Mouse (Mus musculus) hindbrain, embryonic 11.5 days (tissue): Measurements from ENCODE around the gene Wnk4. TPM values are rescaled to one million over a fixed set of nuclear protein-coding genes. Genes with fewer than 3 reads are reported as not detected.
A peak's percentile ranks its signal among the peaks of the same experiment; 100 is the strongest.

Experiments used
- ATAC-seq: fragments of 200-750 bp; cut with Nextera tagmentation; 2 replicates; pipeline ENCODE4 v1.8.0; 2017; ENCODE audit warnings: mild to moderate bottlenecking, moderate TSS enrichment, moderate library complexity; ENCODE audit not compliant: low FRiP score
- DNase-seq: peaks from one replicate; pipeline ENCODE4 v3.0.0-alpha.2; 2015; ENCODE audit warnings: low spot score
- H3K27ac ChIP-seq: fragments of 300-500 bp; sonication (generic); 2 replicates; pipeline ENCODE4 v1.5.1; 2014; ENCODE audit warnings: mild to moderate bottlenecking, low read depth, low read length
- H3K27me3 ChIP-seq: fragments of 300-500 bp; sonication (generic); 2 replicates; pipeline ENCODE4 v1.6.1; 2014; ENCODE audit warnings: mild to moderate bottlenecking, low read length, moderate library complexity, mixed read lengths; ENCODE audit not compliant: control insufficient read depth, insufficient read depth
- H3K36me3 ChIP-seq: fragments of 300-500 bp; sonication (generic); 2 replicates; pipeline ENCODE4 v1.6.1; 2014; ENCODE audit warnings: mild to moderate bottlenecking, low read length, moderate library complexity, mixed read lengths; ENCODE audit not compliant: control insufficient read depth, insufficient read depth
- H3K4me1 ChIP-seq: fragments of 300-500 bp; sonication (generic); replicated peaks from 2 replicates; pipeline ENCODE4 v1.6.1; 2014; ENCODE audit warnings: low read length, mixed read lengths; ENCODE audit not compliant: control insufficient read depth, insufficient read depth
- H3K4me2 ChIP-seq: fragments of 300-500 bp; sonication (generic); replicated peaks from 2 replicates; pipeline ENCODE4 v1.6.1; 2014; ENCODE audit warnings: mild to moderate bottlenecking, low read depth, low read length
- H3K4me3 ChIP-seq: fragments of 300-500 bp; sonication (generic); 2 replicates; pipeline ENCODE4 v1.5.1; 2014; ENCODE audit warnings: low read depth, low read length
- H3K9ac ChIP-seq: fragments of 300-500 bp; sonication (generic); 2 replicates; pipeline ENCODE4 v1.6.1; 2014; ENCODE audit warnings: low read depth, low read length
- H3K9me3 ChIP-seq: fragments of 300-500 bp; sonication (generic); 2 replicates; pipeline ENCODE4 v1.6.1; 2016; ENCODE audit warnings: low read length; ENCODE audit not compliant: control insufficient read depth
- WGBS: fragments of 180-500 bp; shearing (Covaris S2); extraction: QIAGEN DNeasy Blood & Tissue Kit; methylation state at CpG from one replicate; pipeline ENCODE4 v1.1.7; 2014; 5-methylcytosine and 5-hydroxymethylcytosine counted together
- polyA plus RNA-seq: library from polyadenylated mRNA; unstranded; fragments of >200 nt; fragmentation: Nextera tagmentation; extraction: Ambion mirVana; gene quantifications from 2 replicates; pipeline ENCODE4 v1.2.1, GENCODE M21; 2014

Wnk4 gene
- polyA plus RNA-seq, 1 experiment from 2014 or later = 6.0 TPM

DNA sequence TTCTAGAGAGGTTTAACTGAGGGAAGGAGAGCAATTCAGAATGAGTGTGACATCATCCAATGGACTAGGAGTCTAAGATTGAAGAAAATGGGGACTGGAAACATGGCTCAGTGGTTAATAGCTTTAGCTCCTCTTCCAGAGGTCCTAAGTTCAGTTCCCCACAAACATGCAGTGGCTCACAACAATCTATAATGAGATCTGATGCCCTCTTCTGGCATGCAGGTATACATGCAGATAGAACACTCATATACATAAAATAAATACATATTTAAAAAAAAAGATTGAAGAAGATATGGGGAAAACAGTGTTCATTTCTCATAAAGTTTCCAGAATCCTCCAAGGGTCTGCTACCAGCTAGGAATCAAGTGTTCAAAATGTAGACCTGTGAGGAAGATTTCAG is 24.9 kb upstream of the Wnk4 start:
- Histone ChIP-seq H3K4me3 (no peak overlapping the region), H3K27me3 (no peaks in the 10 kb centered on the region), H3K27ac (no peak overlapping the region), H3K4me2 (no peak overlapping the region), H3K36me3 (no peaks in the 10 kb centered on the region), H3K9ac (no peak overlapping the region), H3K9me3 (no peaks in the 10 kb centered on the region), H3K4me1 (0 out of 2 replicates have a peak, but pooled peaks cover 3% of the 10 kb centered on the region)
- no peak for DNase-seq
- ATAC-seq = no peak

DNA sequence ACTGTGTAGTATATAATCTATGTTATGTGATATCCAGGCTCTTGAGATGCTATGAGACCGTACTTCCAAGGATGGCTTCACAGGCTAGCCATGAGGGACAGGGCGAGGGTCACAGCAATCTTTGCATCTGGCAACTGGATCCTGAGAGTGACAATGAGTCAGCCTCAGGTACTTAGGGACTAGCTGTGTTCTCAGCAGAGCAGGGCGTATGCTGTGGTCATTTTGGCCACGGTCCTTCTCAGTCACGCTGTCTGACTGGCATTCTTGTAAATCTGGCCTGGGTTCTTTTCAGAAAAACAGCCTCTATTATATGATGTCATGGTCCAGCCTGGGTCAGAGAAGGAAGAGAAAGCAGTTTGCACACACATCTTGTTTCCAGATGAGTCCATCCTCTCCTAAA is 23.6 kb upstream of the Wnk4 start:
- H3K27me3 ChIP-seq = no peaks in the 10 kb centered on the region
- H3K9me3 ChIP-seq = no peaks in the 10 kb centered on the region
- no peak overlapping the region for H3K27ac ChIP-seq
- WGBS = 89% methylated on average over 5 of the region's 5 CpGs
- DNase-seq (no peak), ATAC-seq (no peak)
- H3K4me2 ChIP-seq = no peak overlapping the region
- H3K4me1 ChIP-seq = no peaks in the 10 kb centered on the region
- no peaks in the 10 kb centered on the region for H3K36me3 ChIP-seq
- H3K4me3 ChIP-seq = no peak overlapping the region
- H3K9ac ChIP-seq = no peak overlapping the region

- no peaks in the 10 kb centered on the region for H3K27me3 ChIP-seq
- ATAC-seq (no peak), DNase-seq (no peak)
- H3K9ac ChIP-seq = no peak overlapping the region
- no peak overlapping the region for H3K4me2 ChIP-seq
- 56% methylated on average over 5 of the region's 5 CpGs for WGBS
- no peaks in the 10 kb centered on the region for H3K4me1 ChIP-seq
- no peaks in the 10 kb centered on the region for H3K9me3 ChIP-seq
- H3K36me3 ChIP-seq = no peaks in the 10 kb centered on the region
- H3K27ac ChIP-seq = no peak overlapping the region
- H3K4me3 ChIP-seq = no peak overlapping the region
Measured at GRCm38 (mm10) chr11:101238071-101238647, 22.2 kb upstream of the Wnk4 start.

DNA sequence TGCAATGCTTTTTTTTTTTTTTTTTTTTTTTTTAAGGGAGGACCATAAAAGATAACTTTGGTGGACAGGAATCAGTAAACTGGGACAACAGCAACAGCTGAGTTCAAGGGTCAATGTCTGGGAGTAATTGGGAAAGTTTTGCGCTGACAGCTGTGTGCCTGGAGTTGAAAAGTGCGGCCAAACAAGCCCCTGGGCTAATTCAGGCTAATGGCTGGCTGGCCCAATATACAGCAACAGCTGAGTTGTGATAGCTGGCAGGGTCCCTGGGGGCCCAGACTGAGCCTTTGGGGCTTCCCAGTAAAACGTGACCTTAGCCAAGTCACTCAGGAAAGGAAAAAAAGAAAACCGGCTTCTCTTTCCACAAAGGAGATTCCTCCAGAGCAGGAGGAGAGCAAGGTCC is 15.3 kb upstream of the Wnk4 start:
- DNase-seq (no peak), ATAC-seq (no peak)
- Histone ChIP-seq H3K4me1 (no peaks in the 10 kb centered on the region; the same call in none of the 2 replicates), H3K36me3 (no peaks in the 10 kb centered on the region), H3K4me3 (no peak overlapping the region), H3K9ac (no peak overlapping the region), H3K27ac (no peak overlapping the region), H3K27me3 (peaks cover 14% of the 10 kb centered on the region), H3K4me2 (no peak overlapping the region), H3K9me3 (no peaks in the 10 kb centered on the region)
- WGBS = 41% methylated on average over 4 of the region's 4 CpGs

GRCm38 (mm10) chr11:101245855-101246701 is 14.3 kb upstream of the Wnk4 start, which contains the start of gene Ramp2:
Gene Ramp2 (plus strand): TSS chr11:101246028.
- H3K4me2 ChIP-seq = peak within 1 kb of the TSS; percentile 99
- H3K4me3 ChIP-seq = peak within 1 kb of the TSS; percentile 60
- peaks cover 14% of the 10 kb centered on the region for H3K27me3 ChIP-seq
- no peaks in the 10 kb centered on the region for H3K9me3 ChIP-seq
- peak within 1 kb of the TSS; percentile 69 for H3K9ac ChIP-seq
- no peak within 1 kb of the TSS for H3K27ac ChIP-seq
- no peaks in the 10 kb centered on the region; the same call in none of the 2 replicates for H3K4me1 ChIP-seq
- ATAC-seq (peak; percentile 60), DNase-seq (peak; percentile 64)
- H3K36me3 ChIP-seq = no peaks in the 10 kb centered on the region
- under 1% methylated on average over 52 of the region's 63 CpGs for WGBS

GRCm38 (mm10) chr11:101246702-101247012 is 13.7 kb upstream of the Wnk4 start:
- H3K27me3 ChIP-seq = peaks cover 14% of the 10 kb centered on the region
- no peak overlapping the region for H3K27ac ChIP-seq
- no peaks in the 10 kb centered on the region for H3K9me3 ChIP-seq
- peak overlapping the region; percentile 99 for H3K4me2 ChIP-seq
- peak overlapping the region; percentile 60 for H3K4me3 ChIP-seq
- H3K9ac ChIP-seq = peak overlapping the region; percentile 69
- 2% methylated on average over 7 of the region's 7 CpGs for WGBS
- no peaks in the 10 kb centered on the region for H3K36me3 ChIP-seq
- H3K4me1 ChIP-seq = no peaks in the 10 kb centered on the region; the same call in none of the 2 replicates
- no peak for ATAC-seq
- DNase-seq = no peak

DNA sequence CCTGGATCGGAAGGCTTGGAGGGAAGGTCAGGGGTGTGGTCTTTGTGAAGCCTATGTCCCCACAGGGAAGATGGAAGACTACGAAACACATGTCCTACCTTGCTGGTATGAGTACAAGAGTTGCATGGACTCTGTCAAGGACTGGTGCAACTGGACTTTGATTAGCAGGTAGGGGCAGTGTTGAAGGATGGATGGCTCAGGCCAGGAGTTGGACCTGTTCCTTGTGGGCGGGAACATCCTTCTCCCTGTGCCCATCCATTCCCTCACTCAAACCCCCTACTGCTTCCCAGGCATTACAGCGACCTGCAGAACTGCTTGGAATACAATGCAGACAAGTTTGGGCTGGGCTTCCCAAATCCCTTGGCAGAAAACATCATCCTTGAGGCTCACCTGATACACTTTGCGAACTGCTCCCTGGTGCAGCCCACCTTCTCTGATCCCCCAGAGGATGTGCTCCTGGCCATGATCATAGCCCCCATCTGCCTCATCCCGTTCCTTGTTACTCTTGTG is 12.8 kb upstream of the Wnk4 start:
- H3K9ac ChIP-seq = no peak overlapping the region
- no peak overlapping the region for H3K27ac ChIP-seq
- H3K9me3 ChIP-seq = no peaks in the 10 kb centered on the region
- H3K4me1 ChIP-seq = no peaks in the 10 kb centered on the region; the same call in none of the 2 replicates
- no peak overlapping the region for H3K4me3 ChIP-seq
- ATAC-seq = no peak
- H3K36me3 ChIP-seq = no peaks in the 10 kb centered on the region
- peaks cover 14% of the 10 kb centered on the region for H3K27me3 ChIP-seq
- 0 out of 2 replicates have a peak overlapping the region, but pooled peaks have one; percentile 3 for H3K4me2 ChIP-seq
- DNase-seq = no peak
- WGBS = 86% methylated on average over 6 of the region's 6 CpGs

- Histone ChIP-seq H3K4me3 (no peak overlapping the region), H3K9me3 (no peaks in the 10 kb centered on the region), H3K36me3 (no peaks in the 10 kb centered on the region)
Measured at GRCm38 (mm10) chr11:101248258-101248994, 11.9 kb upstream of the Wnk4 start.

More at GRCm38 (mm10) chr11:101248258-101248994, 11.9 kb upstream of the Wnk4 start:
- no peak overlapping the region for H3K9ac ChIP-seq
- DNase-seq = peak; percentile 80
- peaks cover 14% of the 10 kb centered on the region for H3K27me3 ChIP-seq
- H3K27ac ChIP-seq = no peak overlapping the region
- no peaks in the 10 kb centered on the region; the same call in none of the 2 replicates for H3K4me1 ChIP-seq
- H3K4me2 ChIP-seq = no peak overlapping the region
- ATAC-seq = no peak
- WGBS = 39% methylated on average over 14 of the region's 14 CpGs
